Mouse (Mus musculus) gastrocnemius, postnatal 10 days (tissue): ENCODE measurements around the gene Ciao1. TPM values are rescaled to one million over a fixed set of nuclear protein-coding genes. Genes with fewer than 3 reads are reported as not detected.
A peak's percentile ranks its signal among the peaks of the same experiment; 100 is the strongest.
"Not testable (repeated sequence)": the region's sequence is repeated elsewhere in the genome, so short reads cannot be mapped to it uniquely, and the experiment has no call there.

Experiments
- DNase-seq: peaks from one replicate; pipeline ENCODE4 v3.0.0; 2021; ENCODE audit warnings: mixed read lengths
- long read RNA-seq, 2 experiments: library from polyadenylated mRNA; stranded (forward); transcript quantifications; one replicate each; pipeline ENCODE4 v2.0.0; 2021
- total RNA-seq, 2 experiments: library from RNA; stranded (reverse); gene quantifications; 2 replicates each; pipeline ENCODE4 v1.2.3; 2021

Gene Ciao1
- 10 to 100 TPM; 43.2 to 49.9 TPM for total RNA-seq
- long read RNA-seq, experiment 1, transcript Ciao1-201 (7 exons, 3,075 nt): major isoform, 10 of 13 reads
- long read RNA-seq, experiment 1, partial matches to known transcripts: 0 of 13 reads
- long read RNA-seq, experiment 1, other reads (novel, unspliced or antisense): 1 of 13 reads
- long read RNA-seq, experiment 2, transcript Ciao1-201 (7 exons, 3,075 nt): major isoform, 20 of 24 reads
- long read RNA-seq, experiment 2, partial matches to known transcripts: 1 of 24 reads
- long read RNA-seq, experiment 2, other reads (novel, unspliced or antisense): 3 of 24 reads

DNA sequence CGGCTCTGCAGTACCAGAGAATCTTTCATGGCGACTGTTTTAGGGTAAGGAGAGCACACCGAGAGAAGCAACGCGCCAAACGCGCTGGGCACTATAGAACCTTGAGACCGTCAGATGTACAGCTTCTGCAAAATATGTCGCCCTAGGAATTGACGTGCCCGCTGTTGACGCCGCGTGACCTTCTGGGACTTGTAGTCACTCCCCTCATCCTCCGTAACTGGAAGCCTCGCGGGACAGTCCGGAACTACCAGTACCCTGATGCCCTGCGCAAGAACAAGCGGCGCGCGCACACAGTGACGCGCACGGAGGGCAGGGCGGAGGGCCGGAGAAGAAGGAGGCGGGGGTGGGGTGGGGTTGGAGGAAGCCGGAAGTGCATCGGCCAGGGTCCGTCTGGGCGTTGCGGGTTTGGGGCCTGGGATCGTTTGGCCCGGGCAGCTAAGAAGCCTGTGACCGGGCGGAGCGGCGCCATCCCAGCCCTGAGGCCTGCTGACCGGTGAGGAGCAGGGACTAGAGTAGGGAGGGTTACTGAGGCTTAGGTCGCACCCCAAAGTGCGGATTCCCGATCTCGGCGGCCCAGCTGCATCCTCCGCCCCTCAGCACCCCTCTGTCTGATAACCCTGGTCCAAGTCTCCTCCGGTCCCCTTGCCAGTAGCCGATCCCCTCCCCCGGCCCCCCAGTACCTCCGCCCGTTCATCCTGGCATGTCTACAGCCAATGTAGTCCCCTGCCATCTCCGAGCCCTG is at the start of gene Ciao1, which contains the start of gene Tmem127:
Gene Ciao1 (minus strand): TSS at position 225 of the 742 bp plus-strand sequence.
Gene Tmem127 (plus strand): TSS at position 317 of the 742 bp plus-strand sequence.
- peak; percentile 96 for DNase-seq

DNA sequence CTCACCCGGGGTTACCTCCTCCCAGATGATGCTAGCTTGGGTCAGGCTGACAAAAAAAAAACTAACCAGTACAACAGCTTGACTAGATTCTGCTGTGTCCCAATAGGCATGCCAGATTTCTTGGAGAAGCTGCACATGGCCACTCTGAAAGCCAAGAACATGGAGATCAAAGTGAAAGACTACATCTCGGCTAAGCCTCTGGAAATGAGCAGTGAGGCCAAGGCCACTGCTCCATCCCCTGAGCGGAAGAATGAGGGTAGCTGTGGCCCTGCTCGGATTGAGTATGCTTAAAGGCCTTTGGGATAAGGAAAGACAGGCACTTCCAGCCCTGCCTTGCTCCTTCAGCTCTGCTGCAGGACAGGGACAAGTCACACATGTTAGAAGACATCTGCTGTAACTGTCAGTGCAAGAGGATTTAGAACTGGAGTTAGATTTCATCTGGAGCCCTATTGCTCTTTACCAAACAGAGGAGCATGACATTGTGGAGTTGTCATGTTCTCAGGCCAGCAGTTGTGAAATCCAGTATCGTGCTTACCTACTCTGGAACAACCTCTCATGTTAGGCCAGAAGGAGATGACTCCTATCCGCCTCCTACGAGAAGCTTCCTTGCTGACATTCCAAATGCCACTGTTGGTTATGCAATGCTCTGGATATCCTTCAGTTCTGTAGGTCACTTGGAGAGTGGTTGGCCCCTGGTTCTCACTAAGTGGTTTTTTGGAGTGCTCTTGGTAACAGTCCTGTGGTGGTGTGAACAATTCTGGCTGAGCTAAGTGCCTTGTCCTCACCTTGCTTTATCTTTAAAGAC is 49.6 kb upstream of the Ciao1 start:
- no peak for DNase-seq

DNA sequence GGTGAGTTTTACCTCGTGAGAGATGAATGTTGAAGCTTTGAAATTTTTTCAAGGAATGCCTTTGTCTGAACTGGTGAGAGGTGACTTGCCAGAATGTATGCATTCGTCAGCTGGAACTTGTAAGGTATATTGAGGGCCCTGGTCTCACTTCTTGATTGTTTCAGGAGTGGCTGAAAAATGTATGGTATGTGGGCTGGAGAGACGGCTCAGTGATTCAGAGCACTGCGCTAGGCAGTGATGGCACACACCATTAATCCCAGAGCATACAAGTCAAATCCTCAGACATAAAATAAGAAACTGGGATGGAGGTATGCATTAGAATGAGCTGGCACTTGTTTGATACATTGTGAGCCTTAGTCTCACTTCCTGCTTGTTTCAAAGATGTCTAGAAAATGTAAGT is 44.6 kb upstream of the Ciao1 start:
- DNase-seq: no peak

DNA sequence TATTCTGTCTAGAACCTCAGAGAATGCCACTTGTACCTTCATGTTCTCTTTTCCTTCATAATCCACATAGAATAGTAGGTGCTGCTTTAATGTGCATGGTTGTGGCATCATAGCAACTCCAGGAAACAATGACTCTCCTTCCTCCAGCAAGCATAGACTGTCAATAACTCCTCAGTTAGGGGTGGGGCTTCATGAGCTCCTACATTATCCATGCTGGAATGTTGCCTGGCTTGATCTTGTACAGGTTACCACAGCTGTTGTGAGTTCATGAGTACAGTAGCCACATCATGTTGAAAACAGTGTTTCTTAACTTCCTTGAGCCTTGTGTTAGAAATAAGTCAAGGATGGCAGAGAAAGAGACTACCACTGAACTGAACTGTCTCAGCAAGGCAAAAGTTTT is 30.5 kb upstream of the Ciao1 start:
- no peak for DNase-seq

DNA sequence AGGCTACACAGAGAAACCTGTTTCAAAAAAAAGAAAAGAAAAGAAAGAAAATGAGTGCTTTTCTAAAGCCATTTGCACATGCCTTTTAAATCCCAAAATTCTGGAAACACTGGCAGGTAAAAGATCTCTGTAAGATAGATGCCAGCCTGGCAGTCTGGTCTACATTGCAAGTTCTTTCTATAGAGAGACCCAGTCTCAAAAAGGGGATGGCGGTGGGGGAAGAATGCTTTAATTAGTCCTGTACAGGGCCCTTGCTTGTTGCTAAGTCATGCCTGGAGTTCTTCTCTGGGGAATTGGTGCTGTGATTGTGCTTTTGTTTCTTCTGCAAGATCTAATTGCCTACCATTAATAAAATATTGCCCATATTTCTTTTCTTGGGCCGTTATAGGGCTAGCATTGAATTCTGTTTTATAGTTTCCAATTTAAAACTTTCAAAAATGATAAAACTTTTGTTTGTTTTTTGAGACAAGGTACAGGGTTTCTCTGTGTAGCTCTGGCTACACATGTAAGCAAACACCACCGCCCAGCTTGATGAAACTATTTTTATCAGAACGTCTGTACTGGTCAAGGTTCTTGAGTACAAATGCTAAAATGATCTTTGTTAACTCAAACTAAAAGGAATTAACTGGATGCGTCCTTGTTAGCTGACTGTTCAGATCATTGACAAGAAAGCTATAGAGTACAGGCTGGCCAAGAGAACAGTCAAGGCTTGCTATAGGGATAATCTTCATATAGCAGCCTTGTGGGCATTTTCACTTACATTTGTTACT is 28.1 kb upstream of the Ciao1 start:
- no peak for DNase-seq

DNA sequence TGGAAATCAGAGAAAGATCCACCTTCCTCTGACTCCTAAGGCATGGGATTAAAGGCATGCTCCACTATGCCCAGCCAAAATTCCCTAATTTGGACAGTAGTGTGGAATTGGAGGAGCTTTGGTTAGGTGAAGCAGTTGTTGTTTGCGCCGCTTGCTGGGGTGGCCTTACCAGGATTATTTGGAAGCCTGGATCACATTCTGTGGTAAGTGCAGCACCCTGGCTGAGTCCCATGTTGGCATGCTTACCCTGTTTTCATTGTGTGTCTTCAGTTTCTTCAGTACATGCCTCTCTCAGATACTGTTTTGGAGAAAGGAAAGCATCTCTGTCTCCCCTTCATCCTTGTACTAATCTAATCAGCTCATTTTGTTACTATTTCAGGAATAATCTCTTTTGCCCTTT is 27.0 kb upstream of the Ciao1 start:
- peak; percentile 18 for DNase-seq

DNA sequence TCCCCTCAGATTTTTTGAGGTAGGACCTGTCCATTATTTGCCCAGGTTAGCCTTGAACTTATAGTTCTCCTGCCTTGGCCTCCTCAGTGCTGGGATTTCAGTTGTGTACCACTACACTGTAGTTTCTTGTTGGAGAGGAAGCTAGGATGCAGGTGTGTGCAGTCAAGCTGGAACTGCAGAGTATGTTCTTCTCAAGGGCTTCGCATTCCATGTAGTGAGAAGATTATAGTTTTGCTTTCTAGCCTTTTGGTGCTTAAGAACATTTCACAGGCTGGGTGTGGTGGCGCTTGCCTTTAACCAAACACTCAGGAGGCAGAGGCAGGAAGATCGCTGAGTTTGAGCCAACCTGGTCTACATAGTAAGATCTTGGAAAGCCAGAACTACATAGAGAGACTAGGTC is 25.2 kb upstream of the Ciao1 start:
- no peak for DNase-seq

DNA sequence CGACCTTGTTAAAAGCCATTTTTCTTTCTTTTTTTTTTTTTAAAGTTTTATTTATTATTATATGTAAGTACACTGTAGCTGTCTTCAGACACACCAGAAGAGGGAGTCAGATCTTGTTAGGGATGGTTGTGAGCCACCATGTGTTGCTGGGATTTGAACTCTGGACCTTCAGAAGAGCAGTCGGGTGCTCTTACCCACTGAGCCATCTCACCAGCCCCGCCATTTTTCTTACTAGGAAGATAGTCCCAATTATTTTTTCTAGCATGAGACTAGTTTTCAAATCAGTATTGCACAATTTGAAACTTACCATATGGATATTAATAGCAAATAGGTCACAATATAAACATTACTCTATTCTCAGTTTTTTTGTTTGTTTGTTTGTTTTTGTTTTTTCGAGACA is 24.4 kb upstream of the Ciao1 start:
- not testable (repeated sequence) for DNase-seq

DNA sequence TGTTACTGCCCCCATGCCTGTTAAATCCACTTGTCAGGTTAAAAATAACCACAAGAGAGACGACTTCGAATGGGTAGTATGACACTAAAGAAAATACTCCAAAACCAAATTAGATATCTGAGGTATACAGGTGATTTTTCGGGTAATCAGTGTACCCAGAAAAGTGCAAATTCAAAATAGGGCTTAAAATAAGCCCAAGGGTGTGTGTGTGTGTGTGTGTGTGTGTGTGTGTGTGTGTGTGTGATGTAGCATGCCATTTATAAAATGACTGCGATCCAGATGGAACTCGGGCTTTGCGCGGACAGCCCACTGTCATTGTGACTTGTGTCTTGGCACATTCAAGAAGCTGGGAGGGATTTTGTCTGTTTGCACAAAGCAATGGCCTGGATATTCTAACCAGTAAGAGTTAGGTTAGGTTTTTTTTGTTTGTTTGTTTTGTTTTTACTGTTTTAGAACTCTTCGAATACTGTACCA is 23.5 kb upstream of the Ciao1 start:
- DNase-seq: no peak

DNA sequence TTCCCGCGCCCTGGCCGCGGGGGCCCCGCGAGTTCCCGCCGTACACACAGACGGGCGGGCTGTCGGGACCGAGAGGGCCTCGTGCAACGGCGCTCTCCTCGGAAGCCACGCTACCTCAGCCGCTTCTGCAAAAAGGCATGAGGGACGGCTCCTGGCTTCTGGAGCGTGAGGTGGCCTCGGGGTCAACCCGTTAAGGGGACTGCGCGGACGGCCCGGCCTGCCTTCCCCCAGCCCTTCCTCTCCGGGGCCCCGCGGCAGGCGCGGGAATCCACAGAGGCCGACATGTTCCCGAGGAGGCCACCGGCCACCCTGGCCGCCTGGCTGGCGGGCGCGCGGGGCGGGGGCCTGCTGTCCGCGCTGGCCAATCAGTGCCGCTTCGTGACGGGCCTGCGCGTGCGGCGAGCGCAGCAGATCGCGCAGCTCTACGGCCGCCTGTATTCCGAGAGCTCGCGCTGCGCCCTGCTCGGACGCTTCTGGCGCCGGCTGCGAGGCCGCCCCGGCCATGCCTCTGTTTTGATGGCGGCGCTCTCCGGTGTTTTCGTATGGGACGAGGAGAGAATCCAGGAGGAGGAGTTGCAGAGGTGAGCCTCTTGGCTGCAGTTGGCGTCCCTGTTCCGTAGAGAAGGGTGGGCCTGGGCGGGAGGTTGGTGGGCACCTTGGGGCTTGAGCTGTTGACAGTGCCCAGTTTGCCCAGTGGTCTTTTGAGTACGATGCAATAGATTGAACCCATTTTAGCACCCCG is 22.9 kb upstream of the Ciao1 start:
- peak; percentile 87 for DNase-seq

DNA sequence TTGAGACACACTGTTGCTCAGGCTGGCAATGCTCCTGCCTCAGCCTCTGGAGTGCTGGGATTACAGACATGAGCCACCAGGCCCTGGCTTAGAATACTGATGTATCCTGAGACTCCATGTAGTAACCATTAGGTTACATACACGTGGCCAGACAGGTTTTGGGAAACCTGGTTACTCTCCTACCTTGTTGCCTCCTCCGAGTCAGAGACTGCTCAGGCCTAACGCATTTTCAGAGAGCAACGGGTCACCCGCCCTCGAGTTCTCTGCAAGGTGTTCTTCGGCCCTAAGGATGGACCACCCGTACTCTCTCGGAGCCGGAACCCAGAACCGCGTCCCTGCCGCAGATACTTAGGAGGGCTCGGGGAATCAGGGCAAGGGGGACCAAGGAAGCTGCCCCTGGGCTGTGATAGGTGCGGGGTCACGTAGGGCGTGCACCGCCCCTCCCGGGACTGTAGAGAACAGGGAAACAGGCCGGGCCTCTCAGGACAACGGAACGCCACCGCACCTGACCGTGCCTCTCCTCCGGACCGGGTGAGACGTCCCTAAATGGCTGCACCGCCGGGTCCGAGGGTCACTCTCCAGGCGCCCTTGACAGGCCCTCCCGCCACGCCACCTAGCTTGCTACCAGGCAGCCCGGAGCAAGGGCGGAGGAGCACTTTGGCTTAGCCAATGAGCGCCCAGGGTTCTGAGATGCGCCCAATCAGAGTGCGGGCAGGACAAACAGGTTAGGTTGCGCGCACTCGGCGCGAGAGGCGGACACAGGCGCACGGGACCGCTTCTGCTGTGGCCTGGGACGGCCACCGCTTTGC is 22.1 kb upstream of the Ciao1 start, which contains the start of gene Stard7:
Gene Stard7 (plus strand): TSS at position 728 of the 809 bp plus-strand sequence.
- DNase-seq: peak; percentile 91

DNA sequence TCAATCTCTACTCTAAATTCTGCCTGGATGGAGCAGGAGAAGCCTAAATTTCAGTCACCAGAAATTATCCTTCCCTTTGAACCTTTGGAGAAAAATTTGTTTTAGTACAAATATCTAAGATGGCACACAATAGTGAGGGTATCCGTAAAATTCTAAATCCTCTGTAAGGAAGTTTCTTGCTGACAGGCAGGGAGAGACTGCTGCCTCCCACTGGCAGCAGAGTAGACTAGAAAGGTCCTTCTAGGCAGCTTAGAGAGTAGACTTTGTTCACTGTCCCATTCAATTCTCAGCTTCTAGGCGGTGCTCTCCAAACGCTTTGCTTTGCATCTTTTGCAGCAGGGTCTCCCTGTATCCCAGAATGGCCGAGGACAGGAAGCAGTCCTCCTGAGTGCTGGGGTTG is 20.2 kb upstream of the Ciao1 start:
- DNase-seq: no peak

DNA sequence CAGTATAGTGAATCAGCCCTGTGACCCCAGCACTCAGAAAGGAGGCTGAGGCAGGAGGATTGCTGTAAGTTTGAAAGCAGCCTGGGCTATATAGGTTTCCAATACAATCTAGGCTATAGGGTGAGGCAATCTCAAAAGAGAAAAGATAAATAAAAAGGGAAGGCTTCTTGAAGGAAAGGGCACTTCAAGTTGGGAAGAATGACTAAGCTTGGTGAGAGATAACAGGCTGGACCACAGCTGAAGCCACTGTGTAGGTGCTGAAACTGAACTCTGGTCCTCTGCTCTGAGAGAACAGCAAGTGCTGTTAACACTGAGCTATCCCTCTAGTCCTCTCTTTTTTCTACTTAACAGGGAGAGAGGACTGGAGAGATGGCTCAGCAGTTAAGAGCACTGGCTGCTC is 14.9 kb upstream of the Ciao1 start:
- DNase-seq: no peak

DNA sequence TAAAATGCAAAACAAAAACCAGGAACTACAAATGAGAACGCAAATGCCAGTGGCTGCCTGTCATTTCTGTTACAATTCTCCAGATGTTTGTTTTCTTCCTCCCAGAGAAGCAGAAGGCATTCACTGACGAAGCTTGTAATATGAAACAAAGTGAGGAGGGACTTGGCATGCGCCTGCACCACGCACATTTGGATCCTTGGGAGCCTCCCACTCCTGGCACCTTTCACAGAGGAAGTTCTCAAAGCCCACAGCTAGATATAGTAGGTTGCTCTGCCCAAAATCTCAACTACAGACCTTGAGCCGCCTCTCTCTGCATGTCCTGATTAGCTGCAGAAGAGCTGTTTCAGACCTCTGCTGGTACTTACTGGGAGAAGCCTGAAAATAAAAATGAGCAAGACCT is 11.7 kb upstream of the Ciao1 start:
- DNase-seq: no peak

DNA sequence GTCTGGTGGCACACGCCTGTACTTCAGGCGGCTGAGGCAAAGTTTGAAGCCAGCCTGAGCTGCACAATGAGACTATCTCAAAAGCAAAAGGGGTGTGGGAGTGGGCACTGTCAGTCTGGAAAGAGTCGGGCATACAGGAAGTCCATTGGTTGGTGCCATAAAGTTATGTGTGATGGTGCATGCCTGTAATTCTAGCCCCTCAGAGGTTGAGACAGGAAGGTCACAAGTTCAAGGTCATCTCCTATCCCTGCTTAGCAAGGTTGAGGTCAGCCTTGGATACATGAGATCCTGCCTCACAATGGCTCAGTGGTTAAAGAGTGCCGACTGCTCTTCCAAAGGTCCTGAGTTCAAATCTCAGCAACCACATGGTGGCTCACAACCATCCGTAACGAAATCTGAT is 7.7 kb upstream of the Ciao1 start:
- DNase-seq: no peak

DNA sequence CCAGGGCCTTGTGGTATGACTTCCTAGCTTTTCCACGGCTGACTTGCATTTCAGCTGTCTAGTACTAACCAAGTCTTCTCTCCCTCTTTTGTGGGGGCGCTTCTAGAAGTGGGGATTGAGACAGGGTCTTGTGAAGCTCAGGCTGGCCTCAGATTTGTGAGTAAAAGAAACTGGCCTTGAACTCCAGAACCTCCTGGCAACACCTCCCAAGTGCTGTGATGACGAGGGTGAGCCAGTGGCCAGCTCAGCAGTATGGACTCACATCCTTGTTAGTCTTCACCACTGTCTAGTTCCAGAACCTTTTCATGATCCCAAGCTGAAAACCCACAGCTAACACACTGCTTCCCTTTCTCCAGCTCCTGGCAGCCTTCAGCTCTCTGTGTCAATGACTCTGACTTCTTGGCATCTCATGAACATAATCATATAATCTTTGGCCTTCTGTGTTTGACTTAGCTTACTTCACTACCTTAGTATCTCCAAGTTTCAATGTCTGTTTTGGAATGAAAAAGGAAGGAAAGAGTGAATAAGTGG is 7.1 kb upstream of the Ciao1 start:
- DNase-seq: no peak

DNA sequence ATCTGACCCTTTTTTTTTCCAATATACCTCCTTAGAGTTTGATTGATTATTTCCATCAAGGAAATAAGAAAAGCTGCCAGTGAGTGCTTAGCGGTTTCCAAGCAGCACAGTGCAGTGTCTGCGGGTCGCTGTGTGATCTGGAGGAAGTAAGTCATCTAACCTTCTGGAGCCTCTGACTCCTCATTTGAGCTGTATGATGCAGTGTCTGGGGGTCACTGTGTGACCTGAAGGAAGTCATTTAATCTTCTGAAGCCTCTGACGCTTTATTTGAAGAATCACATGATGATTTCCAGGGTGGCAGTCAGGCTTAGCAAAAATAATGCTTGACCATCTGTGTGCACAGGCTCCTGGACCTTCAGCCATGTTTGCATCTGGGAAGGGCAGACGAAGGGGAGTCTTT is 5.2 kb upstream of the Ciao1 start:
- DNase-seq: no peak

DNA sequence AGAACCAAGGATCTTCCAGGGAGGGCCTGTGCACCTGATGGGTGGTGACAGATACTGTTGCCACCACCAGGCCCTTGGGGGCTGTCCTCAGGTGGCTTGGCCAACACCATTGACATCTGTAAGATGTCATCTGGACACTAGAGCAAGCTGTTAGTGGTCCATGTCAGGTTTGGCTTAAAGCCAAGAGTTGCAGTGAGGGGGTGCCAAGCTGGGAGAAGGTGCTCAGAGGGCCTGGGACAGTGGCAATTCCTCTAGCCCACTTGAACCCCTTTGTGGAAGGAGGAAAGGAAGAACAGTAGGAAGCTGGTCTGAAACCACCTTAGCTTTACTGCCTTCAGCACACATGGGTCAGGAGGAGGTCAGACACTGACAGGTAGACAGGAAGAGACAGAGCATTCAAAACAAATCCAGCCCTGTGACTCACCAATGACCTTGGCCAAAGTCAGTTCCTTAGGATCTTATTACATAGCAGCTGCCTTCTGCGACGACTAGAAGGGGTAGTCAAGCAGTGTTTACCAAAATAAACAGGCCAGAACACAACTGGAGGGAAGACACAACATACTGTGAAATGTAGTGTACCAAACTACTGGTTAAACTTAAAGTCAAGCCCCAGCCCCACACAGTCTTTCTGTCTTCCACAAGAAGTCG is 4.4 kb upstream of the Ciao1 start:
- peak; percentile 19 for DNase-seq

DNA sequence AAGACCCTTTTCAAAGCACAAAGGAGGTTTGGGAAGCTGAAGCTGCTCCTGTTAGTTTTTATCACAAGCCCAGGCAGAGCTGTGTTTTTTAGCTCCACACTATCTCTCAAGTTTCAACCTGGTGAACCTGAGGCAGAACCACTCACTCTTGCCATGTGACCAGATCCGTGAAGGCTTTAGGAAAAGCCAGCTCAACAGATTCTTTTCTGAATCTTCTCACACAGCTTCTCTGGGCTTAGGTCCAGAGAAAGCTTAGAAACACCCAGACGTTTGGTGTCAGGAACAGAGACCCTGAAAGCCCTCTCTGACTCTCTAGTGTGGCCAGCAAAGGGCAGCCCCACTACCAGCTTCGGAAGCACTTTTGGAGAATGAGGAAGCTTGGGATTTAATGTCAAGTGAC is 3.8 kb upstream of the Ciao1 start:
- DNase-seq: no peak
